8 mouse cellular contexts compared by ENCODE assay signal in genomic region chr12:21136462-21136751, GRCm38 (mm10).
DNase-seq lines count a peak whose midpoint lies in the region; ATAC-seq and TF ChIP-seq lines count a peak whose summit lies in the region.

No protein-coding gene starts in this region.

- WGBS in heart, adult 2 months = 9% methylated on average over 2 of the region's 2 CpGs
- 15% methylated on average over 2 of the region's 2 CpGs for WGBS in stomach, postnatal 0 days

- peaks cover 57% of the 10 kb centered on the region for H3K4me1 ChIP-seq in heart, adult 2 months (ENCODE audit: control insufficient read depth, insufficient read depth, low read length)
- H3K4me1 ChIP-seq in cortical plate, adult 2 months (ENCODE audit: control insufficient read depth, insufficient read depth, low read length) = peaks cover 25% of the 10 kb centered on the region
- peaks cover 12% of the 10 kb centered on the region for H3K4me1 ChIP-seq in stomach, postnatal 0 days (replicated peaks; ENCODE audit: control insufficient read depth, insufficient read depth)

- peaks cover 5% of the 10 kb centered on the region; the same call in 1 of the 2 replicates for H3K79me2 ChIP-seq in heart, adult 2 months (replicated peaks; ENCODE audit: control insufficient read depth, insufficient read depth, low read length)

- H3K9ac ChIP-seq in heart, adult 2 months (ENCODE audit: low read depth, low read length) = no peak overlapping the region
- no peak overlapping the region for H3K9ac ChIP-seq in stomach, postnatal 0 days (ENCODE audit: low read length)

- H3K36me3 ChIP-seq in heart, adult 2 months (ENCODE audit: control insufficient read depth, insufficient read depth, low read length) = peaks cover 10% of the 10 kb centered on the region
- no peaks in the 10 kb centered on the region for H3K36me3 ChIP-seq in stomach, postnatal 0 days (ENCODE audit: control insufficient read depth, insufficient read depth, low read length)

- peak in 1 of 2 experiments; percentile 52 for DNase-seq in heart, adult 2 months
- DNase-seq in heart, postnatal 14 days = no peak
- DNase-seq in Muller cell, postnatal 12 days (ENCODE audit: inconsistent ontology term) = peak; percentile 89
- peak; percentile 58 to 61 for DNase-seq in layer of hippocampus, adult 8-10 months (ENCODE audit: low spot score in 2 of 2)
- no peak for DNase-seq in stomach, postnatal 0 days (ENCODE audit: low spot score)
- DNase-seq in gastrocnemius, adult 8-10 months (ENCODE audit: low spot score in 2 of 2) = no peak
- no peak for DNase-seq in frontal cortex, postnatal 25 days (ENCODE audit: low spot score in 2 of 2)

- intact Hi-C loops in heart, adult 2 months (cut with DNase I) = no loop called here
- intact Hi-C loops in heart, postnatal 14 days (cut with DNase I) = no loop called here

- TF ChIP-seq CTCF in heart, adult 2 months (IDR thresholded peaks at IDR 0.05) = no peak
- TF ChIP-seq CTCF in cortical plate, adult 2 months (IDR thresholded peaks at IDR 0.05; ENCODE audit: extremely low read depth, insufficient read depth, low read length) = no peak
- no peak for TF ChIP-seq CTCF in stomach, postnatal 0 days (IDR thresholded peaks at IDR 0.05; ENCODE audit: low read depth)

- TF ChIP-seq POLR2A in heart, adult 2 months (IDR thresholded peaks at IDR 0.05; ENCODE audit: insufficient read depth, low read depth, low read length) = no peak
- TF ChIP-seq POLR2A in cortical plate, adult 2 months (IDR thresholded peaks at IDR 0.05; ENCODE audit: extremely low read depth, insufficient read depth, low read length) = no peak

- H3K4me3 ChIP-seq in heart, adult 2 months = no peak overlapping the region
- H3K4me3 ChIP-seq in cortical plate, adult 2 months (ENCODE audit: insufficient read depth, low read length) = no peak overlapping the region
- no peak overlapping the region for H3K4me3 ChIP-seq in stomach, postnatal 0 days (ENCODE audit: low read depth, low read length)

- no peak for TF ChIP-seq EP300 in heart, adult 2 months (IDR thresholded peaks at IDR 0.05; ENCODE audit: insufficient read depth, low read depth, low read length)
- no peak for TF ChIP-seq EP300 in stomach, postnatal 0 days (optimal IDR thresholded peaks at IDR 0.05)

- no peaks in the 10 kb centered on the region for H3K9me3 ChIP-seq in stomach, postnatal 0 days (ENCODE audit: control insufficient read depth, low read length)

- H3K27ac ChIP-seq in heart, adult 2 months = peak overlapping the region; percentile 68
- peak overlapping the region; percentile 75 for H3K27ac ChIP-seq in cortical plate, adult 2 months (ENCODE audit: insufficient read depth, low read length)
- peak overlapping the region; percentile 83 for H3K27ac ChIP-seq in stomach, postnatal 0 days (replicated peaks)

- H3K27me3 ChIP-seq in heart, adult 2 months (ENCODE audit: control insufficient read depth, insufficient read depth, low read length) = no peaks in the 10 kb centered on the region
- no peaks in the 10 kb centered on the region for H3K27me3 ChIP-seq in stomach, postnatal 0 days (ENCODE audit: control insufficient read depth, insufficient read depth, low read length)

- H3K4me2 ChIP-seq in stomach, postnatal 0 days (replicated peaks; ENCODE audit: low read depth) = no peak overlapping the region

- ATAC-seq in stomach, postnatal 0 days (ENCODE audit: low FRiP score, low TSS enrichment) = peak; percentile 8; the same call in 1 of the 2 replicates

Comparison
In these comparisons a context has a peak if more than half of its experiments do, and no peak if none do; other contexts are left out.
1. DNase-seq: peak in Muller cell, postnatal 12 days (single experiment) and layer of hippocampus, adult 8-10 months (2 of 2); none in heart, postnatal 14 days (0 of 2), stomach, postnatal 0 days (single experiment), gastrocnemius, adult 8-10 months (0 of 2) and frontal cortex, postnatal 25 days (0 of 2).
2. Peak in every context shown above with its lines, with median percentiles within 50 percentile points of each other: H3K27ac ChIP-seq.